Mouse (Mus musculus): ENCODE data around the gene Fam124a. TPM values are rescaled to one million over a fixed set of nuclear protein-coding genes. Genes with fewer than 3 reads are reported as not detected.

Gene Fam124a
- polyA plus RNA-seq, 1 experiment from 2014 or later, result 4.3 TPM

GRCm38 (mm10) chr14:62650376-62650775 lies 94.8 kb downstream of the Fam124a start:
- ATAC-seq (ENCODE audit: insufficient read depth) (no peak), DNase-seq (no peak)
- Histone ChIP-seq H3K27me3 (ENCODE audit: insufficient read depth, low read length) (no peaks in the 10 kb centered on the region), H3K4me3 (ENCODE audit: low read depth, low read length) (no peak overlapping the region), H3K36me3 (ENCODE audit: insufficient read depth) (no peaks in the 10 kb centered on the region), H3K4me2 (no peak overlapping the region), H3K9ac (no peak overlapping the region), H3K9me3 (ENCODE audit: low read depth, low read length) (no peaks in the 10 kb centered on the region), H3K4me1 (ENCODE audit: insufficient read depth) (no peaks in the 10 kb centered on the region), H3K27ac (ENCODE audit: low read depth) (no peak overlapping the region)
- WGBS, result 54% methylated on average over 3 of the region's 3 CpGs
- no peak for TF ChIP-seq CTCF (IDR thresholded peaks at IDR 0.05; ENCODE audit: low read depth)

- Histone ChIP-seq H3K27me3 (ENCODE audit: insufficient read depth, low read length) (no peaks in the 10 kb centered on the region), H3K4me3 (ENCODE audit: low read depth, low read length) (no peak overlapping the region), H3K4me1 (ENCODE audit: insufficient read depth) (no peaks in the 10 kb centered on the region), H3K27ac (ENCODE audit: low read depth) (no peak overlapping the region), H3K36me3 (ENCODE audit: insufficient read depth) (no peaks in the 10 kb centered on the region), H3K4me2 (no peak overlapping the region), H3K9ac (no peak overlapping the region), H3K9me3 (ENCODE audit: low read depth, low read length) (no peaks in the 10 kb centered on the region)
- WGBS, result 83% methylated on average over 3 of the region's 3 CpGs
- TF ChIP-seq CTCF (IDR thresholded peaks at IDR 0.05; ENCODE audit: low read depth), result no peak
- ATAC-seq (ENCODE audit: insufficient read depth) (no peak), DNase-seq (no peak)
Observed at GRCm38 (mm10) chr14:62651771-62652170, 96.2 kb downstream of the Fam124a start.

GRCm38 (mm10) chr14:62655996-62656395 lies 100.5 kb downstream of the Fam124a start:
- no peak overlapping the region for H3K27ac ChIP-seq (ENCODE audit: low read depth)
- H3K9ac ChIP-seq, result no peak overlapping the region
- no peaks in the 10 kb centered on the region for H3K9me3 ChIP-seq (ENCODE audit: low read depth, low read length)
- H3K27me3 ChIP-seq (ENCODE audit: insufficient read depth, low read length), result no peaks in the 10 kb centered on the region
- no peak for TF ChIP-seq CTCF (IDR thresholded peaks at IDR 0.05; ENCODE audit: low read depth)
- DNase-seq (no peak), ATAC-seq (ENCODE audit: insufficient read depth) (no peak)
- H3K4me2 ChIP-seq, result no peak overlapping the region
- WGBS, result 78% methylated on average over 7 of the region's 7 CpGs
- H3K4me1 ChIP-seq (ENCODE audit: insufficient read depth), result no peaks in the 10 kb centered on the region
- H3K4me3 ChIP-seq (ENCODE audit: low read depth, low read length), result no peak overlapping the region
- no peaks in the 10 kb centered on the region for H3K36me3 ChIP-seq (ENCODE audit: insufficient read depth)

GRCm38 (mm10) chr14:62657469-62657868 lies 101.9 kb downstream of the Fam124a start:
- H3K4me1 ChIP-seq (ENCODE audit: insufficient read depth), result no peaks in the 10 kb centered on the region
- H3K9me3 ChIP-seq (ENCODE audit: low read depth, low read length), result no peaks in the 10 kb centered on the region
- H3K27ac ChIP-seq (ENCODE audit: low read depth), result no peak overlapping the region
- 42% methylated on average over 3 of the region's 3 CpGs for WGBS
- ATAC-seq (ENCODE audit: insufficient read depth), result no peak
- H3K4me2 ChIP-seq, result no peak overlapping the region
- H3K9ac ChIP-seq, result no peak overlapping the region
- H3K36me3 ChIP-seq (ENCODE audit: insufficient read depth), result no peaks in the 10 kb centered on the region
- no peak overlapping the region for H3K4me3 ChIP-seq (ENCODE audit: low read depth, low read length)
- H3K27me3 ChIP-seq (ENCODE audit: insufficient read depth, low read length), result no peaks in the 10 kb centered on the region
- no peak for TF ChIP-seq CTCF (IDR thresholded peaks at IDR 0.05; ENCODE audit: low read depth)
- no peak for DNase-seq

Other genes starting within 250 kb of the Fam124a start
- 0.42 and 0.66 TPM in 2 replicates for gene Gucy1b2, start 99.4 kb upstream of the Fam124a start, polyA plus RNA-seq (2014; fragmentation: Nextera tagmentation; extraction: Ambion mirVana)
- gene Gm4131, start 11.2 kb downstream of the Fam124a start, polyA plus RNA-seq (2014; fragmentation: Nextera tagmentation; extraction: Ambion mirVana), result not detected in 2 replicates
- not detected in 2 replicates for gene Serpine3, start 107.9 kb downstream of the Fam124a start, polyA plus RNA-seq (2014; fragmentation: Nextera tagmentation; extraction: Ambion mirVana)
- 29.4 and 35.2 TPM in 2 replicates for gene Ints6, start 205.4 kb downstream of the Fam124a start, polyA plus RNA-seq (2014; fragmentation: Nextera tagmentation; extraction: Ambion mirVana)

Data from lung, embryonic 14.5 days (tissue).